Mouse (Mus musculus) left cerebral cortex, postnatal 10 days (tissue): ENCODE measurements around the gene Dhx57. TPM values are rescaled to one million over a fixed set of nuclear protein-coding genes. Genes with fewer than 3 reads are reported as not detected.

Experiments
- DNase-seq, 2 experiments: peaks; one replicate each; pipeline ENCODE4 v3.0.0; 2021 to 2022; ENCODE audit warnings: low spot score in 2 of 2, mixed read lengths in 1 of 2; ENCODE audit errors: extremely low spot score in 1 of 2
- intact Hi-C: fragments of 180-260 bp; cut with DNase I; formaldehyde crosslinking; loops from one replicate; pipeline ENCODE4 v1.15.1; 2025
- total RNA-seq, 2 experiments: library from RNA; stranded (reverse); gene quantifications; 2 replicates each; pipeline ENCODE4 v1.2.3; 2021

Gene Dhx57
- total RNA-seq = 10 to 100 TPM; 60.2 to 63.8 TPM

- intact Hi-C loops = loop anchor here (5.0 kb wide), 2 partner anchors 37 to 272 kb away; no protein-coding TSS in a partner anchor
- peak; percentile 97 to 99 for DNase-seq
Measured at GRCm38 (mm10) chr17:80290074-80290657, at the start of gene Dhx57, which contains the start of gene Morn2. TSS of gene Dhx57 (minus strand) at chr17:80290476. TSS of gene Morn2 (plus strand) at chr17:80290203.

DNA sequence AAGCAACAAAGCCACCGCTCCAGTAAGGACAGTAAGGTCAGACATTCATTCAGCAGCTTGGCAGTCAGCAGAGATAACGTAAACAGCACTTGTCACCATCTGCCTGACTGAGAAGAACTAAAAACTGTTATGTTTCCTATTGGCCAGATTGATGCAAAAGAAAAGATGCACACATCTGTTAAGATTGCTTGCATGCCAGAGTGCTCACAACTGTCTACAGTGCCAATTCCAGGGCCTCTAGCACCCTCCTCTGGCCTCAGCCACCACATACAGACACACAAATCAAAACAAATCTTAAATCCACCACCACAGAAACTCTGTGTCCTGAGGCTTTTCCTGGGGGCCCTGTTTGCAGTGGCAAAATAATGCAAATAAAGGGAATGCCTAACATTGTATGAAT is 42.1 kb upstream of the Dhx57 start:
- DNase-seq = peak in 1 of 2 experiments; percentile 9
- intact Hi-C loops = no loop called here

DNA sequence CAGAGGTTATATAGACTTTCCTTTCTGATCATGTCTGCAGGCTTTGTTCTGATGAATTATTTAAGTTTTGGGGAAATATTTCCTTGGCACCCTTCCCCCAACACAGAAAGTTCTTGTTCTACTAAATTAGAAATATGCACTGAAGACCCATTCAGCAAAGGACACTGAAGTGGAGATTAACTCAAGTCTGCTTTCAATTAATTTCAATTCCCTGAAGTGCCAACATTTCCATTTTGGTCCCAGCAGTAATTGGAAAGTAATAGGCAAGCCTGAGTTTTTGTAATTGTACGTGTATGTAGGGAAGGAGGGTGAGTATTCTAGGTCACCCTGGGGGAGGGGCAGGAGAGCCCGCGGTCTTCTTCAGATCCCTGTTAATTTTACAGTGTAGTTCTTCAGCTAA is 36.2 kb upstream of the Dhx57 start:
- intact Hi-C loops = loop anchor here (5.0 kb wide), 1 partner anchor 34 kb away; the partner anchor contains the start of genes Dhx57 and Morn2
- no peak for DNase-seq

GRCm38 (mm10) chr17:80325456-80325855 is 35.2 kb upstream of the Dhx57 start:
- DNase-seq = no peak
- intact Hi-C loops = loop anchor here (5.0 kb wide), 1 partner anchor 33 kb away; the partner anchor contains the start of genes Dhx57 and Morn2

DNA sequence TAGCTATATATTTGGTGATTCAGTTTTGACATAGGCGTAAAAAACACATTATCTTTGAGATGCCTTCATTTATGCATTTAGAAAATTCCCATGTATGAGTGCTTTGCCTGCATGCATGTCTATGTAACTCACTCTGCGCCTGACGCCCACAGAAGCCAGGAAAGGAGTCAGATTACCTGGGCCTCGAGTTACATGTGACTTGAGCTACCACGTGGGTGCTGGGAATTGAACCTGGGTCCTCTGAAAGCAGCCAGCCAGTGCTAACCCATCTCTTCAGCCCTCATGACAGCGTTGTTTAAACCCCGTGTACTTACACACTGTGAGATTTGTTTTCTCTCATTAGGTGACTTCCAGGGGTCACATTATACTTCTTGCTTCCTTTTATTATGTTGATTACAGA is 34.2 kb upstream of the Dhx57 start:
- intact Hi-C loops = no loop called here

DNA sequence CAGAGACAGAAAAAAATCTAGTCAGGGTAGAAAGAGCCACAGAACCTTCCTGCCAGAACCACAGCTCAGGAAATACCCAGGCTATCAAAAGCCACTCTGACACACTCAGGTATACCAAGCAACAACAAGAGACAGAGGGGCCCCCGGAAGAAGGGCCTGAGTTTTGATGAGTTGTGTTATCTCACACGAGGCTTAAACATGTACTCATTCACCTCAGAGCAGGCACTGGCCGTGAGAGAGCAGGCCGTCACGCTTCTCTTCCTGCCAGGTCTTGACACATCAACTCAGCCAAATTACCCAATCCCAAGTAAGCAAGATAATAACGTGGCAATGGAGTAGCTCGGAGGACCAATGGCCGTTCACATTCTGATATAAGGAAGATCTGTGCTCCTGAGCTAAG is 33.4 kb upstream of the Dhx57 start:
- intact Hi-C loops = no loop called here

More for the DNA sequence above, 34.2 kb upstream of the Dhx57 start:
- DNase-seq = no peak

DNA sequence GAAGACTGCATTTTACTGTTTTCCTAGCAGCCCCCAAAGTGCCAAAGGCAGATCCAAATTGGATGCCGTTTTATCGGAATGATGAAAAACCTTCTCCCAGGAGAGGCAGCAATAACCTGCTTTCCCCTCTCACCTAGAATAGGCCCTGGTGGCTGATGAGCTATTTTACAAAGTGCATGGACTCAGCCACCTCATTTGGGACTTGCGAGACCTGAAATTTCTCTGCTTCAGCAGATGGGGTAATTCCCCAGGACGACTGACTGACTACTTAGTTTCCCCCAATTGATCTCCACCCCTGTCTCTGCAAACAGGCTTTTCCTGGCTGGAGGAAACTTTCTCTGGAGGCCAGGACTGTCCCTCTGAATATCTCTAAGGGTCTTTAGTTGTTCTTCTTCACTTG is 32.7 kb upstream of the Dhx57 start:
- DNase-seq = no peak
- intact Hi-C loops = no loop called here

More for the DNA sequence above, 33.4 kb upstream of the Dhx57 start:
- DNase-seq = no peak

DNA sequence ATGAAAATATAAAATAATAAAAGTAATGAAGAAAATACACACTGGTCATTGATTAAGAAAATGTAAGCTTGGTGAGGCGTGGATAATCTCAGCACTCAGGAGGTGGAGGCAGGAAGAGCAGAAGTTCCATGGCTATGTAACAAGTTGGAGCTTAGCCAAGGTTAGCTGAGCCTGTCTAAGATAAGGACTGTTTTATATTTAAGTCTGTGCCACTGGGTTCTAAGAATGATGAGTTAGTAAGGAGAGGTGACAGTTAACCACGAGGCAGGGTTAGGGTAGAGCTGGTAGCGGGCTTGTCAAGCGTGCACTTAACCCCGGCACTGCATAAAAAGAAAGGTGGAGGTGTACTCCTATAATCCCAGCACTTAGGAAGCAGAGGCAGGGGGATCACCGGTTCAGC is 32.0 kb upstream of the Dhx57 start:
- no peak for DNase-seq
- intact Hi-C loops = no loop called here

- intact Hi-C loops = no loop called here
- DNase-seq = no peak
Measured at GRCm38 (mm10) chr17:80312405-80312804, 22.1 kb upstream of the Dhx57 start.

- intact Hi-C loops = no loop called here
- no peak for DNase-seq
Measured at GRCm38 (mm10) chr17:80311761-80312160, 21.5 kb upstream of the Dhx57 start.

DNA sequence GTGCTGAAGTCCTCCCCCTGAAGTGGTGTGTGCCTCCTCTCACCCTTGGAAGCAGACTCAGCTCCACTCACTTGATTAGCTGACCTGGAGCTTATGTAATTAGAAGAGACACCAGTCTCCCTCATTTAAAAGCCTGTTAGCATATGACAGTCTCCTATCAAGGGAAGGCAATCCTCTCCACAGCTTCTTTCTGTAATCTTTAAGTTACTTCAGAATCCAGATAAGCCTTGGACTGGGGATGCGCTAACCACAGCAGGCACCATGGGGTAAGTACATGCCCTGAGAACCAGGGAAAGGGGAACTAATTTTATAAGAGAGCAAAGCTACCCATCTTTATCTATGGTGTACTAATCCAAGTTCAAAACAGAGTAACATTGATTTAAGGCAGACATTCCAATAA is 17.0 kb upstream of the Dhx57 start, which contains the start of gene Arhgef33:
Gene Arhgef33 (plus strand): TSS at position 157 of the 400 bp plus-strand sequence.
- DNase-seq = no peak
- intact Hi-C loops = no loop called here

DNA sequence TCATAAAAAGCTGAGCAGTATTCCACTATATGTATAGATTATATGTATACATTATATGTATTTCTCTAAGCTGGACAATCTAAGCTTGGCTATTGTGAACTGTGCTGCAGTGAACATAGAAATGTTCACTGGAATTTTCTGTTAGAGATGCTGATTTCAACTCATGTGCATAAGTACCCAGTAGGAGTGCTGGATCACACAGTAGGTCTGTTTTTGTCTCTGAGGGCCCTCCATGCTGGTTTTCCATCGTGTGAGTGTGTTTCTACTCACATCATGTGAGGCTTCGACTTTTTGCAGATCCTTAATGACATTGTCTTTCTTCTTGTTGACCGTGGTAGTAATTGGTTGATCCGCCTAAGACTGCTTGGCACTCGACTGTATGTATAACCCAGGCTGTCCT is 8.6 kb upstream of the Dhx57 start:
- no peak for DNase-seq
- intact Hi-C loops = no loop called here

DNA sequence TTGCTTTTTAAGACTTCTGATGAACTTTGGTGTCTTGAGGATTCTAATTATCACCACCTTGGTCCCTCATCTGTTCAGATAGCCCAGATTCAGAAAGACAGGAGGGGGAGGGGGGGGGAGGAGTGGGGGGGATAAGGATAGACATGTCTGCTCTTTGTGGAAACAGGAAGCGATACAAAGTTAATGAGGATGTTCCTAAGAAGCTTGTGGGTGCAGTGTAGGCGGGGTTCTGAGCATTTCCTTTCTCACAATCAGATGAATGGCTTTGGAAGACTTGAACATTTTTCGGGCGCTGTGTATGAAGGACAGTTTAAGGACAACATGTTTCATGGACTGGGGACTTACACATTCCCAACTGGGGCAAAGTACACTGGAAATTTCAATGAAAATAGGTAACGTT is 5.0 kb upstream of the Dhx57 start:
- intact Hi-C loops = no loop called here
- no peak for DNase-seq

DNA sequence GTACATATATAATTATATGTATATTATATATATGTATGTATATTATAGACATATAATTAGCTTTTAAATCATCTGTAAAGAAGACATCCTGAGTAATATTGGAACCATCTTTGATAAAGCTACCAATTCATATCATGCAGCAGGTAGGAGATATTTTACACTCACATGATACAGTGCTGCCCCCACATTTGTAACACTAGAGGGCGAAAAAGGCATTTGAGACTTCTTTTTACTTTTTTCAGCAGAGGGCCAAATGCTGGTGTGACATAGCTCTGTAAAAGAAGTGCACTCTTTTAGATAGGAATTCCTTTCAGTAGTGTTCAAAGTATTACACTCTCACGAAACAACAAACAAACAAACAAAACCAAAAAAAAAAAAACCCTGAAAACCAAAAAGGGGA is 872 bp upstream of the Dhx57 start:
- intact Hi-C loops = loop anchor here (5.0 kb wide), 2 partner anchors 36 to 271 kb away; no protein-coding TSS in a partner anchor
- DNase-seq = peak; percentile 40 to 66

GRCm38 (mm10) chr17:80289280-80290073 is 799 bp downstream of the Dhx57 start:
- intact Hi-C loops = loop anchor here (5.0 kb wide), 2 partner anchors 38 to 273 kb away; no protein-coding TSS in a partner anchor
- DNase-seq = no peak

GRCm38 (mm10) chr17:80288012-80288411 is 2.3 kb downstream of the Dhx57 start:
- intact Hi-C loops = no loop called here
- no peak for DNase-seq

- DNase-seq = no peak
- intact Hi-C loops = no loop called here
Measured at GRCm38 (mm10) chr17:80284446-80284845, 5.8 kb downstream of the Dhx57 start.

- intact Hi-C loops = loop anchor here (10.0 kb wide), 1 partner anchor 135 kb away; no protein-coding TSS in a partner anchor
Measured at GRCm38 (mm10) chr17:80279340-80280070, 10.8 kb downstream of the Dhx57 start.

GRCm38 (mm10) chr17:80278255-80278654 is 12.0 kb downstream of the Dhx57 start:
- intact Hi-C loops = loop anchor here (10.0 kb wide), 1 partner anchor 137 kb away; no protein-coding TSS in a partner anchor
- DNase-seq = no peak

More at GRCm38 (mm10) chr17:80279340-80280070, 10.8 kb downstream of the Dhx57 start:
- no peak for DNase-seq
